Mouse (Mus musculus): ENCODE measurements around the gene Plcb1.

Plcb1 gene

DNA sequence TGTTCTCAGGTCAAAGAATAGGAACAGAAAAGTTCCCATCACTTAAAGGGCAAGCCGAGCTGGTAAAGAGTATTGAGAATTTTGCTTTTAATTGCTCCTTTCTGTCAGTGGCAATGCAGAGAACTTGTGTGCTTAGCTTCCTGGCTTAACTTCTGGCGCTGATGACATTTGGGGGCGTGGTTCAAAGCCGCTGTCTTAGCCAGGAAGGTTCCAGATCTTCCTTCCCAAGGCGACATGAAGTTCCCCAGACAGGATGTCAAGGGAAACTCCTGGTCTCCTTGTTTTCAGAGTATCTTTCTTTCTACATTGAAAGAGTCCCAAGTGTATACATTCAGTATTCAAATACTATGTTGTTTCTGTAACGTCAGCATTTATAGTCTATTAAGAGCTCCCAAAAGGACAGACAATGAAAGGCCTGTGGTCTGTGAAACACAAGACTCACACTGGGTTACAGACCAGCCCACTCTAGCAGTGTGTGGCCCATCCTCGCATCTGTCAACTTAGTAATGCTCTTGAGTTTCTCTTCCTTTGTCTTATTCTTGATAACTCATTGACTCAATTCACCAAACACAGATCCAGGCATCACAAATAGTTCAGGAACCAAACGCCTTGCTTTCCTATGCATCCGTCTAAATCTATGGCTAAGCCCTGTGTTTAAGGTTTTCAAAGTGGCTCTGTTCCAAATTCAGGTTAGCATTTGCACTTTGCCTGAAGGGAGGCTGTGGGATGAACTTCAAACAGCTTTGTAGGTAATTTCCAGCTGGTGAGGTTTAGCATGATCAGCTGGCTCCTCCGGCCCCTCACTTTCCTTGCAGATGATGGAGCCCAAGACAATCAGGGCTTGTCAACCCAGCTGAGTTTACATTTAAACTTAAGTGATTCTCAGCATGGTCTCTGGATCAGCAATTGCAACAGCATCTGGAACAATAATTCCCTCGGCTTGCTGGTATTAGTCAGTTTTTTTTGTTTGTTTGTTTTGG is 418.6 kb downstream of the Plcb1 start:
- no peak for DNase-seq (ENCODE audit: low spot score in 2 of 2)

DNA sequence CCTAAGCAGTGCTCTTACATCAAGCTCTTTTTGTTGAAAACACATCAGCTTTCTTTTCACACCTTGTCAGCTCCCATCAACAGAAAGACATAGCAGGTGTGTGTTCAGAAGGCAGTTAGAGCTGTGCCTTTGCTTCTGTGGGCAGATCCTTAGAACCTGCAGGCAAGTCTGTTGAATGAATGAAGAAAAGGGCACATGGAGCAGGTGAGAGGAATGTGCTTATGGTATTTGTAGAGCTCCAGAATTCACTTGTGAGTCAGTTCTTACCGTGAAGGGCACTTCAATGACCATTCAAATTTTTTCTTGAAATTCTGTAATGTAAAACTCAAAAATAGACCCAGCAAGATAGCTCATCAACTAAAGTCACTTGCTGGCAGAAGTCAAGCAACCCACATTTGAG is 423.0 kb downstream of the Plcb1 start:
- DNase-seq (ENCODE audit: low spot score in 2 of 2) = no peak

DNA sequence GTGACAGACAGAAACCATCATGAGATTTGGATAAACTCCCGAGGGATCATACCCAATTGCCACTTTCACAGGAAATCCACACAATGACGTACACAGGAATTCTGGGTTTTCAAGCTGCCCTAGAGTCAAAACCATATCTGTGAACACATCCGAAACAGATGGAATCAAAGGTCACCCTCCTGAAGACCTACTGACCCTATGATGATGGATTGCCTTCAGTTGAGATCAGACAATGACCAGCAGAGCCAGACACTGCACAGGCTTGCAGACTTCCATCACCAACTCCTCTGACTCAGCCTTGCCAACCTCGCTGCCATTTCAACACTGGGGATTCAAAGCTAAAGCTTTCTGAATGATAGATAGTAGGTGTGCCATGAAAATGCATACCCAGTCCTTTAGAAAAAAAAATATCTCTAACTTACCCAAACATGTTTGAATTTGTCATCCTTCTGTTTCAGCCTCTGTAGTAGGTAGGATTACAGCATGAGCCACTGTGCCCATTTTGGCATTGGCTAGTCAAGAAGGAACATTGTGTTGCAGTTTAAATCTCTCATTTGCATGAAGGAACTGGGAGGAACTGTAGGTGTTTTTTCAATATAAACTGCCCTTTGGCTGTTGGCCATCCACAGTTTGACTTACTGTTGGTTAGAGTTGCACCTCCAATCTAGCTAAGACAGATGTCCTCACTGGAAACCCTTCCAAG is 429.0 kb downstream of the Plcb1 start:
- DNase-seq (ENCODE audit: low spot score in 2 of 2) = no peak

DNA sequence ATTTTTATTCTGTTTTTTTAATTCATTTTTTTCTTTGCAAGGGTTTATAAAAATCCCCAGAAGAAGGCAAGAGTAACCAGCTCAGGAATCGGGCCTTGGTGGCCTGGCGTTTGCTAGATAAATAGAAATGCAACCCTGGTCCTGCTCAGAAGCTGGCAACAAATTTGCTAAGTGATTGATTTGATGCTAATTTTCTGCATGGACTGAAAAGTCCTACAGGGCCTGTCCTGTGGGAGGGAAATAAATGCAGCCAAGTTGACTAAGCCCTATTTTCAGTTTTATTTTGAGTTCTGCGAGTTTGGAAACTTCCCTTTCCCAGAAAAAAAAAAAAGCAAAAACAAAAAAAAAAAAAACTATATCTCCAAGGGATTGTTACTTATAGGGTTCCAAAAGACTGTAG is 433.5 kb downstream of the Plcb1 start:
- no peak for DNase-seq (ENCODE audit: low spot score in 2 of 2)

DNA sequence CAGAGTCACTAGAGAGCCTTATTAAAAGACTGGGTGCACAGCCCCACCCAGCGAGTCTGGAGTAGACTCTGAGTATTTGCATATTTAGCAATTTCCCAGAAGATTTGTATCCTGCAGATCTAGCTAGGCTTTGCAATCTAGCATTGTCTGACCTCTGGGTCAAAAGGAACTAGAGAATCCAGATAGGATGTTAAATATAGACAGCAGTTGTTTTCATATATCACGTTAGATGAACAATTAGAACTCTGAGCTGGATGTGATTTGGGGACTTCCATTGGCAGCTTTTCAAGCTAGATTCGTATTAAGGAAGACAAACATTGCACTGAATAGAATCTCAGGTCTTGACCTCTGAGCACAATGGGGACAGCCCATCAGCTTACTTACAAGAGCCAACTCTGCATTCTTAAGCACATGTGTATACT is 439.7 kb downstream of the Plcb1 start:
- DNase-seq (ENCODE audit: low spot score in 2 of 2) = no peak

DNA sequence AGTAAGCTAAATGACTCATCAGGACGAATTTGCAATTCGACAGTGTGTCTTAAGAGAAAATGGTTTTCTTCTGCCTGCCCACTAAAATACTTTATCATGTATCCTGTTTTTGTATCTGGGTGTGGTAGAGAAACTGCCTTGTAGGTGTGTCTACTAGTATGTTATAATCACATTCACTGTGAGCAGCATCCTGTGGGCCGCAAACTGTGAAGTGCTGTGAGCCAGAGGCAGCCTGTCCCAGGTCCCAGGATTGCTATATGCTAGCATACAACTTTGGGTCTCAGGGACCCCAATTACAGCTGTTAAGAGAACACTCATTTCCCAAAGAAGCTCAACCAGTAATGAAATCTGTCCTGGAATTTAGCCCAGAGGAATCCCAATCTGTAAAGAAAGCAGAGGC is 444.4 kb downstream of the Plcb1 start:
- DNase-seq (ENCODE audit: low spot score in 2 of 2) = no peak

DNA sequence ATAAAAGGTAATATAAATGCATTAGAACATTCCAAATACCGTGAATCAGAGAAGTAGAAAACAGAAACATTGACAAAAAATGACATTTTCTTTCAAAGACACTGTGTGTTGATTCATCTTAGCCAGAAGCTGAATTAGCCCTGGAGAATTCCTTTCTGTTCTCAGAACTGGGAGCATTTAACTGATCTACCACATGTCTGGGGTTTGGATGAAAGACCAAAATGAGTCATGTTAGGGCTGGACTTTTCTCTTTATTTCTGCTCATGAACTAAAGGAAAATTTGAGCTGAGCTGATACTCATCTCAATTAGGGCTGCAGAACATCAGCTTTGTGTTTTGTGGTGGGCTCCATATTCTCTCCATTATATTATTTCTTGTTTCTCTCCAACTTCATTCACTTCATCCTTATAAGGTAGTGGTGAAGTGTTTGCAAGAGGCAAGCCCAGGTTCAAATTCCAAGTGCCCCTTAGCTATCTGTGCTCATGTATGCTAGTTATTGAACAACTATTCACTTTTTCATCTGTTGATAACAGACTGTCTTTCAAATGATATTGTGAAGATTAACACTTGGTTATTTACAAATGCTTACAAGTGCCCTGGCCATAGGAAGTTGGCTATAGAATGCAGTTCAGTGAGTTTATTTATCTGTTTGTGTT is 456.9 kb downstream of the Plcb1 start:
- no peak for DNase-seq (ENCODE audit: low spot score in 2 of 2)

DNA sequence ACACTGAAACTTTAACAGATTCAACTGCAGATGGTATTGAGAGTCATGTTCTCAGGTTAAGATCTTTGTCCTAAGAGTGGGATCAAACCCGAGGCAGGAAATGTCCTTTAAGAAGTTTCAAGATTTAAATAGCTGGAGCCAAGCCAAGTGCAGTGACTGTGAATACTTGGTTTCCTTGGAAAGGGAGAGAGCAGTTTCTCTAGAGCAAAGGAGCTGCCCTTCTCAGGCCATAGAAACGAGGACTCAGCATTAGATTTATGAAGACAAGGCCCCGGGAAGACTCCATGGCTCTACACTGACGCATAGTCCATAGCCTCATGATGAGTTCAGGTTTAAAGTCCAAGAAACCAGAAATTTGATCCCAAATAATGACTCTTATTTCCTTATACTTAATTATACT is 457.9 kb downstream of the Plcb1 start:
- DNase-seq (ENCODE audit: low spot score in 2 of 2) = no peak

DNA sequence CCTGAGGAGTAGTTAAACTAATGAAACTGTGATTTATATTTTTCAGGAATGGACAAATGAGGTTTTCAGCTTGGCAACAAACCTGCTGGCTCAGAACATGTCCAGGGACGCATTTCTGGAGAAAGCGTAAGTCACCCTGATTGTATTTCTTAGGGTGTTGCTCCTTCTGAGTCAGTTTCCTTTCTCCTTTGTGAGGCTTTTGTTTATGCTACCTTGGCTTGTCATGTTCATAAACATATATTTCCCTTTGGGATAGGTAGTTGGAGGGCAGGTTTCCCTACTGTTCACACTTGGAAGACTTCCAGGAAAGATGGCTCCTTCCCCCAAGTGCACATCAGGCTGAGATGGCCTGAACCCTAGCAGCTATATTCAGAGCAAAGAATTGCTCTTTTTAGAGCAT is 464.1 kb downstream of the Plcb1 start:
- DNase-seq (ENCODE audit: low spot score in 2 of 2) = no peak

DNA sequence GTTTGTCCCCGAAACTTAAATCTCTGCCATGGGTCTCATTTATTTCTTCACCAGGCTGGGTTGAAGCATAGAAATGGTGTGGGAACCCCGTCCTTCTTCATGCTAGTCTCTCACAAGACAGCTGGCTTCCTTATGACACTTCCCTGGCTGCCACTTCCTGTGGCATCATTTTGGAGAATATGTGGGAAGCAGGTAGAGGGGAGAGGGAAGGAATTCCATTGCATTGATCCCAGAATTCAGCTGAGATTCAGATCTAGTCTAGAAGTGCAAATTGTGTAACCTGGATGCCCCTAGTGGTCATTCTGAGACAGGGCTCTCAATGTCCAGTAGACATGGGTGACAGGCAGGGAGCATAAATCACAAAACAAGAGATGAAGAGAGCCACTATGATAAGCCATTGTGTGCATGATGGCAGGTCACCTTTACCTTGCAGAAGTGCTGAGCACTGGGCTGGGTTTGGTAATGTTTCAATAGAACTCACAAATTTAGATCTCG is 466.0 kb downstream of the Plcb1 start:
- DNase-seq (ENCODE audit: low spot score in 2 of 2) = no peak

DNA sequence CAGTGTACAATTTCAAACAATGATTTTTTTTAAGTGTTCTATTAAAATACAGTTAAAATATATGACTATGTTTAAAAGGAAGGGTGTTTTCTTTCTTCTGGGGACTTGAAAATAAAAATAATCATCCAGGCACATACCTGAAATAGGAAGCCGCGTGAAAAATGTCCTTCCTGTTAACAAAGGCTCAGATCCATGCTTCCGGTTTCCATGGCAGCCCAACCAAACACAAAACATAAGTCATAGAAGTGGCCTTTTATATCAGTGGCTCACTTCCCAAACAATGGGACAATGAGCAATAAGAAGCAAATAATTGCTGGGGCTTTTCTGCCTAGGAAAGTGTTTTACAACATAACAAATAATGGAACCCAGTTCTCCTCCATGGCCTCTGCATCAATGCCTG is 473.3 kb downstream of the Plcb1 start:
- no peak for DNase-seq (ENCODE audit: low spot score in 2 of 2)

DNA sequence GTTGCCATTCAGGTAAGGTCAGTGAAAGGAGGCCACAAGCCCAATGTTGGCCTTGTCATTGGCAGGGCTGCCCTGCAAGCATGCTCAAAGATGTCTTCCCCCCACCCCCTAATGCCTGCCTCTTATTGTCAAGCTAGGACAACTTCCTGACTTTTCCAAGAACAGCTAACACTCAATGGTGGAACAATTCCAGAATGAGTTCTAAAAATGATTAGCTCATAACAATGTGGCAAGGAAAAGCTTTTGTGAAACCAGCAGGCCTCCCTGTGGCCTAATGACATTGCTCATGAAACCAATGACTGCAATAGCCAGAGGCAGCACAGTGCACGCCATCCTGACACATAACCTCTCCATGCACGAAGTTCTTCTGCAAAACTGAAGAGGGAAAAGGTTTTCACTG is 478.1 kb downstream of the Plcb1 start:
- DNase-seq (ENCODE audit: low spot score in 2 of 2) = no peak

DNA sequence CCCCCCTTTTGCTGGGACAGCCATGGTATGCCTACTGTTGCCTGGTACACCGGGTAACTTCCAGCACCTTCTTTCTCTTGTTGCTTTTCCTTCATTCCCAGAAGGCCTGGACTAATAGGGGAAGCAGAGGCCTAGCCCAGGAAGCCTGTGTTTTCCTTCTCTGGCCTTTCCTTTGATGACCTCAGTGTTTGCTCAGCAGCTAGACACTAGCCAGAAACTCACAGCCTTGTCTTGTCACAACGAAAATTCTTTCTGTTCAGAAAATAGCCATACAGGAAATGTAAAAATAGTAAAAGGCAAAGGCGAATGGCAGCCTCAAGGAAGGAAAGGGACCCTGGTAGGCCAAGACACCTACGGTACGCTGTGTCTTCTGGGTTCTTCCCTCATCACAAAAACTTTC is 489.1 kb downstream of the Plcb1 start:
- DNase-seq (ENCODE audit: low spot score in 2 of 2) = no peak

DNA sequence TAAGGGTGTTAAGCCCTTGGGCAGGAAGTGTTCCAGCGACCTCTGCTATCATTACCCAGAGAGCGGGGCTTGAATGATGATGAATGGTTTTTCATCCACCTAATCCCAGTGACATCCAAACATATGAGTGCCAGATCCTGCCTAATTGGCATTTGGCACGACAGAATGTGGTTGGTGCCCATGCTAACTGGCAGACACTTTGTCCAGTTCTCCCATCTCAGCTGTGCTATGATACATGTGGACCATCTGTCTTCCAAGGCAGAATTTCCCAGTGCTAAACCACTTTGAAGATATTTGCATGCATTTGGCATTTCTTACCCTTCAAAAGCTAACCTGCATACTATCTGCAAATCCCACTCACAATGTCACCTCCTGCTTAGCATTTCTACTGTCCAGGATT is 492.6 kb downstream of the Plcb1 start:
- DNase-seq (ENCODE audit: low spot score in 2 of 2) = no peak

DNA sequence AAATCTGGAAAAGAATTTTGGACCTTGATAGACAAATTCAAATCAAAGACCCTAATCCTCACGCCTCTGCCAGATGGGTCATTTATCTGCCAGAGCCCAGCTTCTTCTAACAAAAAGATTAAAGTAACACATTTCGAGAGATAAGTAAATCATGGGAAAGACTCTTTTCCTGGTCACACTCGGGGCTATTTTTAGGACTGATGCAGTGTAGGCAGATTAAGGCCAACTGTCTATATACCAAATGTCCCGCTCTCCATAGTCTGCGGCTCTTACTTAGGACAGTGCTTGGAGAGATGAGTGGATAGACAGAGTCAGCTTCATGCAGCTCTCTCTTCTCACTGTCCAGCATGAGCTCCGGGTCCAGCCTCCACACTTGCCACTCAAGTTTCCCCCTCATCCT is 493.2 kb downstream of the Plcb1 start:
- DNase-seq (ENCODE audit: low spot score in 2 of 2) = no peak

DNA sequence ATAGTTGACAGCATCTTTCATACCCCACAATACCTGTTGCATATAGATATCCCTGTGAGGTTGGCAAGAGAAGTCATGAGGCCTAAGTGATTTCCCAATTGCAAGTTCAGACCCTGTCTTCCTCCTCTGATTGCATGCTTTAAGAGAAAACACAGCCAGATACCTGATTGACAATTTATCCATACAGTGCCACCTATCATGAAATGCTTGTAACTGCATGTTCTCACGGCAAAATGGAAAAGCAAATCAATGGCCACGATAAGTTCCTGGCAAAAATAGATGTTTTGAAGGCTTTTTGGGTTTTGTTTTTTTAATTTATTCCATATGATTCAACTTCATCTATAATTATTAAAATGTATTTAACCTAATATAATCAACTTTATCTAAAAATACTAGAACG is 497.9 kb downstream of the Plcb1 start:
- no peak for DNase-seq (ENCODE audit: low spot score in 2 of 2)

DNA sequence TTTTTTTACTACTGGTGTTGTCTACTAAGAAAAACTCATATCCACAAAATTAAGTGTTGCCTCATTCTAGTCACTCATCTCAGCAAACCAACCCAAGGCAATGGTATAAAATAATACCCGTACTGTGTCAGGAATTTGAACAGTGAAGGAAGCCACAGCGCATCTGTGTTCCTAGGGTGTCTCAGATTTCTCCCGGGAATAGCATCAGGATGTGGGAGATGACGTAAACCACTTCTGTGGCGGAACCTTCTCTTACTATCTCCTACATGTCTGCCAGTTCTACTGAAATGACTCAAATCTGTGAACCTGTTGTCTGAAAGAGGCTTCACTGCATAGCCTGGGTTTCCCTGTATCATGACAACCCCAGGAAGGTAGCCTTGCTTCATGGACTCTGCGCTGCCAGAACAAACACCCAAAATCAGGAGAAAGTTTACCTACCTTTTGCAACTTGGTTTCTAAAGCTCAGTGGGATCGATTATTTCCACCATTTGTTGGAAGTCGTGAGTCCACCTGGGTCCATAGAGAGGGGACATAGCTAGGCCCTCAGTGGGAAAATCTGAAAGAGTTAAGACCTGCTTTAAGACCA is 510.4 kb downstream of the Plcb1 start:
- DNase-seq (ENCODE audit: low spot score in 2 of 2) = no peak

DNA sequence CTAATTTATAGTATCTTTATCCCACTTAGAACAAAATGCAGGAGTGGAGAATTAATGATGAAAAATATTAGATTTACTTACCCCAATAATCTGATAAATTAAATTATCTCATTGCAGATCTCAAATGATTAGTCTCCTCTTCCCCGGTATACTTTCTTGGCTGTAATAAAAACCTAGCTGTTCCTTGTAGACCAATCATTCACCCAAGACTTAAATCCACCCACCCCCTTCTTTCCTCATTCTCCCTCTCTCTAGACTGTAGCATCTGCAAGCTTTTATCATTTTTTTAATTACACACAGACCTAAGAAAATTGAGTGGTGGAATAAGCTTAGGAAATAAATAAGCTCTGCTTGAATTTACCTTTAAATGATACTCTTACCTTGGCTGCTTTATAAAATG is 514.6 kb downstream of the Plcb1 start:
- DNase-seq (ENCODE audit: low spot score in 2 of 2) = no peak

DNA sequence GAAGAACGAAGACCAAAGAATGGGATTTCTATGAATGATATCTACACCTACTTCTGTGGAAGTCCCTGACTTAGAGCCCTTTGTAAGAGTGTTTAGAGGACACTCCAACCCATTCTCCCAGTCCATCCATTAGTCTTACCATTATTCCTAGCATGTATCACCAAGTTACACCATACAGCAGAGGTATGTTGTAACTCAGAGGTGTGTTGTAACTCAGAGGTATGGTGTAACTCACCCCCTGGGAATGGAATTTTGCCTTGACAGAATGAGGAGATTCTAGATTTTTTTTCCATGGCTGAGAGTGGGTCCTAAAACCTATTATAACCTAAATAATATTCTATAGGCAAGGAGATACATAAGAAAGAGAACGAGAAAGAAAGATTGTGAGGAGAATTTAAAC is 516.6 kb downstream of the Plcb1 start:
- DNase-seq (ENCODE audit: low spot score in 2 of 2) = no peak

DNA sequence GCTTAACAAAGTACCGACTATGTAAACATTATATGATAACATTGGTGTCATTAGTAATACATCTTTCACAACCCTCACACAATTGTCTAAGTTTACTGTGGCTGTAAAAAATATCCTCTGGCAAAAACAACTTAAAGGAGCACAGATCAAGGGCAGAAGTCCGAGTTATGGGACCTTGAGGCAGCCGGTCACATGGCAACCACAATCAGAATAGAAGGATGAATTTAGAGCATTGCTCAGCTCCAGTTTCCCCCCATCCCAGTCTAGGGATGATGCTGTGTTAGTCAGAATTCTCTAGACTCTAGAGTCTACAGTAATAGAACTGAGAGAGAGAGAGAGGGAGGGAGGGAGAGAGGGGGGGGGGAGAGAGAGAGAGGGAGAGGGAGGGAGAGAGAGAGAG is 519.3 kb downstream of the Plcb1 start:
- DNase-seq (ENCODE audit: low spot score in 2 of 2) = no peak

DNA sequence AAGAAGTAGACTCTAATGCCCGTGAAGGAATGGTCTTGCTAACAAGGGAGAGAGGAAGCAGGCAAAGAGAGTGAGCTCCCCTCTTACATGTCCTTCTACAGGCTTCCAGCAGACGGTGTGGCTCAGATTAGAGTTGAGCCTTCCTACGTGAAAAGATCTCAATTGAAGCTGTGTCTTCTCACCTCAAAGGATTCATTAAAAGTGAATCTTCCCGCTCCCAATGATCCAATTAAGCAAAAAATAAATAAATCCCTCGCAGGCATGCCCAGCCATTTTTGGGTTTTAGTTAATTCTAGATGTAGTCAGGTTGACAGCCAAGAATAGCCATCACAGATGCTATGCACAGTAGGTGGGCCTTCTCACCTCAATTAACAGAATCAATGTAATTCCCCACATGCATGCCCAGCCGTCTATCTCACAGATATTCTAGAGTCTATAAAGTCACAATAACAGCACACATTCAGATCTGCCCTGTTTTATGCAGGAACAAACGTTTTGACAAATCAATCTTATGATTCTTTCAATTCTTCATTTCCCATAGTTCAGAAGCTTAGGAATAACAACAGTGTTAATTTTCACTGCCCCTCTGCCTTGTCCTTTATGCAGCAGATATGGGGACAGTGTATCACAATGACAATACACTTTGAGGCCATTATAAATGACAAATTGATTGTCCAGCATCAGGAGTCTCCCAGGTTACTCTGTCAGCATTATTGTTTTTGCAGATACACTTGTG is 520.0 kb downstream of the Plcb1 start:
- no peak for DNase-seq (ENCODE audit: low spot score in 2 of 2)

DNA sequence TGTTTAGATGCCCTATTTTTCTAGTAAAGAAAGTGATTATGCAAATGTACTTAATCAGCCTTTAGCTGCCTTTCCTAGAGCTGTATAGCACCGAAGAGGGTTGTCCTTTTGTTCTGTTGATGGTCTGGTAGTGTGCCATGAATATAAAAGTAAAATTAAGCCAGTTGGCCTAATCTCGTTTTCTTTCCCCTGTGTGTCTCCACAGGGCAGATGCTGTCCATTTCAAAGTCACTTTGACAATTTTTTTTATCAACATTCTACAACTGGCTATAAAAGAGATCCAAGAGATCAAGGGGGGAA is 520.6 kb downstream of the Plcb1 start:
- no peak for DNase-seq (ENCODE audit: low spot score in 2 of 2)
